In the genomic region with DNA sequence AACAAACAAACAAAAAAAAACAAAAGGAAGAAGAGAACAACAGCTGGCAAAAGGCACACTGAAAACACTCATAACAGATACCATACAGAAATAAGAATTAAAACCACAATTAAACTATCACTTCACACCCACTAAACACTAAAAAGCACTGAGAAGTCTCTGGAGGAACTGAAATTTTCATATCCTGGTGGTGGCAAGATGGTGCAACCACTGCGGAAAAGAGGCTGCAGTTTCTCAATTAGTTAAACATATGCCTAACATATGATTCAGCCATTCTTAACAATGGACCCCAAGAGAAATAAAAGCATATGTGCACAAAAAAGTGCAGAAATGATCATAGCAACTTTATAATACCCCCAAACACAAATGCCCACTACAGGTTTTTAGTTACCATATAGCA, we compare ENCODE assay signal across 11 mouse cellular contexts. TPM values are rescaled to one million over a fixed set of nuclear protein-coding genes. Genes with fewer than 3 reads are reported as not detected.
DNase-seq lines count a peak whose midpoint lies in the region; ATAC-seq and TF ChIP-seq lines count a peak whose summit lies in the region.
"Had no signal": no experiment of that assay in that cellular context is flagged by ENCODE, and none has a peak within 500 bp of the region (broad histone marks: within the 10 kb centered on the region; RNA-seq: fewer than 3 reads in every experiment).

No protein-coding gene starts in this region.

- no peak overlapping the region for H3K27ac ChIP-seq in hindbrain, embryonic 10.5 days
- H3K27ac ChIP-seq in hindbrain, embryonic 16.5 days (ENCODE audit: low read depth, low read length) = no peak overlapping the region
- peak overlapping the region; percentile 74 for H3K27ac ChIP-seq in bone marrow macrophage, adult 2 months (ENCODE audit: insufficient read depth, low read depth, low read length)
- H3K27ac ChIP-seq in forebrain, postnatal 0 days (ENCODE audit: low read depth, low read length) = no peak overlapping the region
- no peak overlapping the region for H3K27ac ChIP-seq in midbrain, embryonic 14.5 days (replicated peaks; ENCODE audit: low read depth, low read length)
- no peak overlapping the region for H3K27ac ChIP-seq in kidney, embryonic 16.5 days (ENCODE audit: low read length)
- H3K27ac ChIP-seq: intestine, embryonic 15.5 days had no signal

- H3K27me3 ChIP-seq in hindbrain, embryonic 10.5 days (ENCODE audit: insufficient read depth, poor library complexity, severe bottlenecking) = no peaks in the 10 kb centered on the region
- H3K27me3 ChIP-seq in hindbrain, embryonic 16.5 days (replicated peaks; ENCODE audit: control insufficient read depth, insufficient read depth, low read length) = no peaks in the 10 kb centered on the region
- no peaks in the 10 kb centered on the region for H3K27me3 ChIP-seq in forebrain, postnatal 0 days (ENCODE audit: insufficient read depth, low read length)
- H3K27me3 ChIP-seq in midbrain, embryonic 14.5 days (ENCODE audit: control insufficient read depth, insufficient read depth, low read length) = no peaks in the 10 kb centered on the region
- H3K27me3 ChIP-seq in kidney, embryonic 16.5 days (ENCODE audit: insufficient read depth, low read length) = no peaks in the 10 kb centered on the region
- H3K27me3 ChIP-seq: intestine, embryonic 15.5 days had no signal

- H3K36me3 ChIP-seq in hindbrain, embryonic 10.5 days = peaks cover 44% of the 10 kb centered on the region
- no peaks in the 10 kb centered on the region for H3K36me3 ChIP-seq in hindbrain, embryonic 16.5 days (ENCODE audit: control insufficient read depth, insufficient read depth, low read length)
- H3K36me3 ChIP-seq in forebrain, postnatal 0 days (ENCODE audit: insufficient read depth) = no peaks in the 10 kb centered on the region
- H3K36me3 ChIP-seq in midbrain, embryonic 14.5 days (ENCODE audit: control insufficient read depth, insufficient read depth, low read length) = no peaks in the 10 kb centered on the region
- peaks cover 8% of the 10 kb centered on the region; the same call in 1 of the 2 replicates for H3K36me3 ChIP-seq in kidney, embryonic 16.5 days (ENCODE audit: insufficient read depth, low read length)

- no peak overlapping the region for H3K4me2 ChIP-seq in hindbrain, embryonic 16.5 days (ENCODE audit: low read length)
- H3K4me2 ChIP-seq in forebrain, postnatal 0 days (ENCODE audit: low read depth) = peak overlapping the region; percentile 32; the same call in 1 of the 2 replicates
- peak overlapping the region; percentile 27 for H3K4me2 ChIP-seq in midbrain, embryonic 14.5 days (ENCODE audit: low read length)
- no peak overlapping the region for H3K4me2 ChIP-seq in kidney, embryonic 16.5 days (replicated peaks; ENCODE audit: low read depth, low read length)
- H3K4me2 ChIP-seq: intestine, embryonic 15.5 days had no signal

- TF ChIP-seq POLR2A in bone marrow macrophage, adult 2 months (IDR thresholded peaks at IDR 0.05; ENCODE audit: borderline replicate concordance, low read depth, low read length) = no peak

- no peak for ATAC-seq in hindbrain, embryonic 16.5 days
- no peak for ATAC-seq in forebrain, postnatal 0 days
- no peak for ATAC-seq in midbrain, embryonic 14.5 days (ENCODE audit: low FRiP score, low TSS enrichment)
- ATAC-seq in kidney, embryonic 16.5 days (ENCODE audit: low FRiP score, low TSS enrichment) = no peak
- ATAC-seq: intestine, embryonic 15.5 days had no signal

- H3K4me1 ChIP-seq in hindbrain, embryonic 10.5 days (replicated peaks) = peaks cover 37% of the 10 kb centered on the region
- peaks cover 19% of the 10 kb centered on the region for H3K4me1 ChIP-seq in hindbrain, embryonic 16.5 days (ENCODE audit: control insufficient read depth, insufficient read depth, low read depth, low read length)
- H3K4me1 ChIP-seq in bone marrow macrophage, adult 2 months (ENCODE audit: control insufficient read depth, insufficient read depth, low read length) = peaks cover 18% of the 10 kb centered on the region
- peaks cover 16% of the 10 kb centered on the region; the same call in 1 of the 2 replicates for H3K4me1 ChIP-seq in forebrain, postnatal 0 days (ENCODE audit: insufficient read depth)
- H3K4me1 ChIP-seq in midbrain, embryonic 14.5 days (ENCODE audit: control insufficient read depth, insufficient read depth, low read length) = peaks cover 18% of the 10 kb centered on the region
- peaks cover 29% of the 10 kb centered on the region for H3K4me1 ChIP-seq in kidney, embryonic 16.5 days (ENCODE audit: insufficient read depth, low read length)

- WGBS in hindbrain, embryonic 10.5 days = 87% methylated on average over 1 of the region's 1 CpGs
- WGBS in hindbrain, embryonic 16.5 days = 60% methylated on average over 1 of the region's 1 CpGs
- WGBS in forebrain, postnatal 0 days = 62% methylated on average over 1 of the region's 1 CpGs
- WGBS in midbrain, embryonic 14.5 days = 88% methylated on average over 1 of the region's 1 CpGs
- WGBS in kidney, embryonic 16.5 days = 100% methylated on average over 1 of the region's 1 CpGs

- H3K4me3 ChIP-seq in hindbrain, embryonic 10.5 days = peak overlapping the region; percentile 19; the same call in 1 of the 2 replicates
- no peak overlapping the region for H3K4me3 ChIP-seq in hindbrain, embryonic 16.5 days (ENCODE audit: low read length)
- no peak overlapping the region for H3K4me3 ChIP-seq in bone marrow macrophage, adult 2 months (ENCODE audit: insufficient read depth, low read length)
- no peak overlapping the region for H3K4me3 ChIP-seq in forebrain, postnatal 0 days (ENCODE audit: low read depth, low read length)
- H3K4me3 ChIP-seq in midbrain, embryonic 14.5 days (replicated peaks; ENCODE audit: low read depth, low read length) = no peak overlapping the region
- H3K4me3 ChIP-seq in kidney, embryonic 16.5 days (ENCODE audit: low read length) = no peak overlapping the region
- H3K4me3 ChIP-seq: intestine, embryonic 15.5 days had no signal

- no peak for TF ChIP-seq CTCF in bone marrow macrophage, adult 2 months (IDR thresholded peaks at IDR 0.05; ENCODE audit: low read depth, low read length)
- no peak for TF ChIP-seq CTCF in forebrain, postnatal 0 days (IDR thresholded peaks at IDR 0.05; ENCODE audit: low read depth)

- no peak for DNase-seq in hindbrain, embryonic 10.5 days (ENCODE audit: low spot score)
- no peak for DNase-seq in forebrain, postnatal 0 days
- no peak for DNase-seq in midbrain, embryonic 14.5 days
- DNase-seq in kidney, postnatal 25 days = no peak
- DNase-seq in right cerebral cortex, postnatal 25 days = no peak
- DNase-seq: adrenal gland, adult 8-10 months; spleen, adult 18-20 months had no signal

- no peak overlapping the region for H3K9ac ChIP-seq in hindbrain, embryonic 16.5 days (ENCODE audit: low read depth, low read length)
- H3K9ac ChIP-seq in forebrain, postnatal 0 days = no peak overlapping the region
- no peak overlapping the region for H3K9ac ChIP-seq in midbrain, embryonic 14.5 days (replicated peaks; ENCODE audit: low read length)
- H3K9ac ChIP-seq in kidney, embryonic 16.5 days (replicated peaks; ENCODE audit: low read length) = no peak overlapping the region
- H3K9ac ChIP-seq: intestine, embryonic 15.5 days had no signal

- no peaks in the 10 kb centered on the region for H3K9me3 ChIP-seq in hindbrain, embryonic 10.5 days
- no peaks in the 10 kb centered on the region for H3K9me3 ChIP-seq in hindbrain, embryonic 16.5 days (ENCODE audit: control insufficient read depth, low read length)
- no peaks in the 10 kb centered on the region for H3K9me3 ChIP-seq in forebrain, postnatal 0 days (ENCODE audit: low read length)
- H3K9me3 ChIP-seq in midbrain, embryonic 14.5 days (ENCODE audit: control insufficient read depth, low read length) = no peaks in the 10 kb centered on the region
- no peaks in the 10 kb centered on the region for H3K9me3 ChIP-seq in kidney, embryonic 16.5 days (ENCODE audit: low read length)
- H3K9me3 ChIP-seq: intestine, embryonic 15.5 days had no signal

RNA-seq across cellular contexts. Expression of a gene that starts 5.0 kb away (rescaled TPM):
- 210 and 242 TPM in 2 replicates for polyA plus RNA-seq in hindbrain, embryonic 10.5 days (2016; fragmentation: Nextera tagmentation; extraction: Ambion mirVana)
- 205 and 217 TPM in 2 replicates for polyA plus RNA-seq in hindbrain, embryonic 16.5 days (2015; fragmentation: Nextera tagmentation; extraction: Ambion mirVana)
- 36.7 and 41.8 TPM in 2 replicates for polyA plus RNA-seq in bone marrow macrophage, adult 2 months (2012; ENCODE audit: insufficient read depth, insufficient read length, missing spikeins)
- 336 and 372 TPM in 2 replicates for total RNA-seq in forebrain, postnatal 0 days (2014; rRNA removed)
- 183 and 185 TPM in 2 replicates for polyA plus RNA-seq in forebrain, postnatal 0 days (2015; fragmentation: Nextera tagmentation; extraction: Ambion mirVana)
- polyA plus RNA-seq in midbrain, embryonic 14.5 days (2014; fragmentation: Nextera tagmentation; extraction: Ambion mirVana) = 284 and 384 TPM in 2 replicates
- polyA plus RNA-seq in kidney, embryonic 16.5 days (2015; fragmentation: Nextera tagmentation; extraction: Ambion mirVana) = 54.6 and 57.7 TPM in 2 replicates

Comparison
In these comparisons a context has a peak if more than half of its experiments do, and no peak if none do; other contexts are left out.
1. H3K4me2 ChIP-seq: peak in forebrain, postnatal 0 days (single experiment) and midbrain, embryonic 14.5 days (single experiment); none in hindbrain, embryonic 16.5 days (single experiment) and kidney, embryonic 16.5 days (single experiment).